In the genomic region with DNA sequence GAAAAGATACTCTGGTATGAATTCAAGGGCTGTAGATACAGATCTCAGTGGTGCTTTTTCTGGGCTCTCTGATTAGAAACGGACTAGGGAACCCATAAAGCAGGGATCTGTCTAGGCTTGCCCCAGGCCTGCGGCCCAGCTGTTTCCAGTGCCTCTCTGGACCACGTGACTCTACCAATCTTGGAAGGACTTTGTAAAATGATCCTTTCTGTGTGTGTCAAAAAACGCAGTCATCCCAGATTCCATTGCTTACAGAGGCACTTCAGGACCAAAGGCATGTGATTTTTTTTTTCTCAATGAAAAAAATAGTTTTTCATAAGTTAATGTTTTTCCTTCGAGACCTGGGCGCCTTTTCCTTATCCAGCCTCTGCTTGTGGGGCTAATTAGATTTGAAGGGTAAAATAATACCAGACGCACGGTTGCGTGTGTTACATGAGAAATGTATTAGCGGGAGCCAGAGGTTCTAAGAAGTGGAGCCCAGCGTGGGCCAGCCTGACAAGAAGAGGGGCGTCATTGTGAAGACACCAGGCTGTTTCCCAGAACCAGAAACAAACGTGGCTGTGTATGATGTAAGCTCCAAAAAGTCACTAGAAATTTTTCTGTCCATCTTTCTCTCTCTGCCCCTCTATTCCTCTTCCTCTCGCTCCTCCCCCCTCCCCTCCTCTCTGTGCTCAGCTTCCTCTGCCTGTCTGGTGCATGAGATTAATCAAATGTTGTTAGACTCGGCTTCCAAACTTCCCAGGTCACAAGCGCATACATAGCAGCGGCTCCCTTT, we compare ENCODE assay signal across 11 mouse cellular contexts. TPM values are rescaled to one million over a fixed set of nuclear protein-coding genes. Genes with fewer than 3 reads are reported as not detected.
DNase-seq lines count a peak whose midpoint lies in the region; ATAC-seq lines count a peak whose summit lies in the region.
"Had no signal": no experiment of that assay in that cellular context is flagged by ENCODE, and none has a peak within 500 bp of the region (broad histone marks: within the 10 kb centered on the region; RNA-seq: fewer than 3 reads in every experiment).

No protein-coding gene starts in this region.

- 0 out of 2 replicates have a peak, but pooled peaks cover 2% of the 10 kb centered on the region for H3K4me1 ChIP-seq in forebrain, embryonic 11.5 days (replicated peaks; ENCODE audit: control insufficient read depth, insufficient read depth, low read length)
- H3K4me1 ChIP-seq in forebrain, embryonic 13.5 days, result 0 out of 2 replicates have a peak, but pooled peaks cover 4% of the 10 kb centered on the region
- H3K4me1 ChIP-seq in heart, embryonic 11.5 days (ENCODE audit: control insufficient read depth, insufficient read depth, low read length), result peaks cover 38% of the 10 kb centered on the region
- peaks cover 48% of the 10 kb centered on the region for H3K4me1 ChIP-seq in limb, embryonic 10.5 days
- H3K4me1 ChIP-seq: midbrain, embryonic 12.5 days had no signal

- no peaks in the 10 kb centered on the region for H3K36me3 ChIP-seq in forebrain, embryonic 11.5 days (ENCODE audit: control insufficient read depth, insufficient read depth, low read length)
- no peaks in the 10 kb centered on the region for H3K36me3 ChIP-seq in forebrain, embryonic 13.5 days (ENCODE audit: poor library complexity, severe bottlenecking)
- no peaks in the 10 kb centered on the region for H3K36me3 ChIP-seq in heart, embryonic 11.5 days (ENCODE audit: control insufficient read depth, insufficient read depth, low read length)
- H3K36me3 ChIP-seq in limb, embryonic 10.5 days, result no peaks in the 10 kb centered on the region
- H3K36me3 ChIP-seq: midbrain, embryonic 12.5 days had no signal

- no peak overlapping the region for H3K9ac ChIP-seq in forebrain, embryonic 11.5 days (ENCODE audit: low read length)
- no peak overlapping the region for H3K9ac ChIP-seq in forebrain, embryonic 13.5 days
- no peak overlapping the region for H3K9ac ChIP-seq in heart, embryonic 11.5 days (ENCODE audit: low read depth, low read length)
- H3K9ac ChIP-seq: midbrain, embryonic 12.5 days had no signal

- ATAC-seq in forebrain, embryonic 11.5 days (replicated peaks; ENCODE audit: low FRiP score), result no peak
- ATAC-seq in forebrain, embryonic 13.5 days, result no peak
- no peak for ATAC-seq in heart, embryonic 11.5 days (replicated peaks; ENCODE audit: insufficient number of reproducible peaks, low FRiP score, low TSS enrichment)

- WGBS in forebrain, embryonic 11.5 days, result 60% methylated on average over 17 of the region's 17 CpGs
- WGBS in forebrain, embryonic 13.5 days, result 63% methylated on average over 17 of the region's 17 CpGs
- WGBS in heart, embryonic 11.5 days (ENCODE audit: insufficient replicate concordance), result 53% methylated on average over 17 of the region's 17 CpGs
- WGBS in limb, embryonic 10.5 days, result 28% methylated on average over 17 of the region's 17 CpGs

- H3K27me3 ChIP-seq in forebrain, embryonic 11.5 days (ENCODE audit: control insufficient read depth, insufficient read depth, low read length), result no peaks in the 10 kb centered on the region
- no peaks in the 10 kb centered on the region for H3K27me3 ChIP-seq in forebrain, embryonic 13.5 days
- no peaks in the 10 kb centered on the region for H3K27me3 ChIP-seq in heart, embryonic 11.5 days (ENCODE audit: control insufficient read depth, insufficient read depth, low read length)
- H3K27me3 ChIP-seq in limb, embryonic 10.5 days (ENCODE audit: low read depth, poor library complexity, severe bottlenecking), result no peaks in the 10 kb centered on the region
- H3K27me3 ChIP-seq: midbrain, embryonic 12.5 days had no signal

- no peak for DNase-seq in forebrain, embryonic 11.5 days (ENCODE audit: low spot score)
- peak; percentile 47 for DNase-seq in 3T3-L1 (ENCODE audit: low read depth, low spot score)
- peak; percentile 73 for DNase-seq in limb, embryonic 10.5 days (ENCODE audit: low spot score)
- DNase-seq in adrenal gland, postnatal 14 days, result no peak
- no peak for DNase-seq in spleen, postnatal 10 days (ENCODE audit: low spot score in 2 of 2)
- DNase-seq in frontal cortex, postnatal 10 days (ENCODE audit: low spot score in 2 of 2), result no peak
- DNase-seq: right cerebral cortex, postnatal 14 days had no signal

- H3K4me2 ChIP-seq in forebrain, embryonic 11.5 days (ENCODE audit: low read depth, low read length, severe bottlenecking), result no peak overlapping the region
- H3K4me2 ChIP-seq in forebrain, embryonic 13.5 days, result no peak overlapping the region
- 0 out of 2 replicates have a peak overlapping the region, but pooled peaks have one; percentile 3 for H3K4me2 ChIP-seq in heart, embryonic 11.5 days
- H3K4me2 ChIP-seq: midbrain, embryonic 12.5 days had no signal

- no peaks in the 10 kb centered on the region for H3K9me3 ChIP-seq in forebrain, embryonic 11.5 days (ENCODE audit: control insufficient read depth, low read length)
- no peaks in the 10 kb centered on the region for H3K9me3 ChIP-seq in forebrain, embryonic 13.5 days (replicated peaks)
- H3K9me3 ChIP-seq in heart, embryonic 11.5 days (replicated peaks; ENCODE audit: control insufficient read depth, low read length), result no peaks in the 10 kb centered on the region
- H3K9me3 ChIP-seq in limb, embryonic 10.5 days (replicated peaks), result no peaks in the 10 kb centered on the region
- H3K9me3 ChIP-seq: midbrain, embryonic 12.5 days had no signal

- H3K27ac ChIP-seq in forebrain, embryonic 11.5 days (ENCODE audit: low read depth, low read length), result 0 out of 2 replicates have a peak overlapping the region, but pooled peaks have one; percentile 2
- no peak overlapping the region for H3K27ac ChIP-seq in forebrain, embryonic 13.5 days
- H3K27ac ChIP-seq in heart, embryonic 11.5 days (ENCODE audit: low read depth, low read length), result peak overlapping the region; percentile 54
- H3K27ac ChIP-seq in limb, embryonic 10.5 days, result peak overlapping the region; percentile 79
- H3K27ac ChIP-seq: left cerebral cortex, adult 2 months; midbrain, embryonic 12.5 days had no signal

- H3K4me3 ChIP-seq in forebrain, embryonic 11.5 days (ENCODE audit: low read depth, low read length), result no peak overlapping the region
- H3K4me3 ChIP-seq in forebrain, embryonic 13.5 days, result no peak overlapping the region
- H3K4me3 ChIP-seq in heart, embryonic 11.5 days (ENCODE audit: low read depth, low read length), result no peak overlapping the region
- peak overlapping the region; percentile 33 for H3K4me3 ChIP-seq in limb, embryonic 10.5 days
- H3K4me3 ChIP-seq: left cerebral cortex, adult 2 months; midbrain, embryonic 12.5 days had no signal

RNA-seq across cellular contexts. Expression of a gene that starts 43.5 kb away (rescaled TPM):
- polyA plus RNA-seq in forebrain, embryonic 11.5 days (2014; fragmentation: Nextera tagmentation; extraction: Ambion mirVana), result 21.1 and 22.3 TPM in 2 replicates
- polyA plus RNA-seq in forebrain, embryonic 13.5 days (2015; fragmentation: Nextera tagmentation; extraction: Ambion mirVana), result 4.5 and 4.7 TPM in 2 replicates
- polyA plus RNA-seq in heart, embryonic 11.5 days (2014; fragmentation: Nextera tagmentation; extraction: Ambion mirVana), result 46.0 and 64.7 TPM in 2 replicates
- polyA plus RNA-seq in limb, embryonic 10.5 days (2016; fragmentation: Nextera tagmentation; extraction: Ambion mirVana), result 24.6 and 39.4 TPM in 2 replicates
- total RNA-seq in adrenal gland, postnatal 14 days (2021), result 38.0 and 45.8 TPM in 2 replicates

Comparison
In these comparisons a context has a peak if more than half of its experiments do, and no peak if none do; other contexts are left out.
1. DNase-seq: peak in 3T3-L1 (single experiment) and limb, embryonic 10.5 days (single experiment); none in forebrain, embryonic 11.5 days (single experiment), adrenal gland, postnatal 14 days (single experiment), spleen, postnatal 10 days (0 of 2) and frontal cortex, postnatal 10 days (0 of 2).